14 mouse cellular contexts compared by ENCODE assay signal in the genomic region with DNA sequence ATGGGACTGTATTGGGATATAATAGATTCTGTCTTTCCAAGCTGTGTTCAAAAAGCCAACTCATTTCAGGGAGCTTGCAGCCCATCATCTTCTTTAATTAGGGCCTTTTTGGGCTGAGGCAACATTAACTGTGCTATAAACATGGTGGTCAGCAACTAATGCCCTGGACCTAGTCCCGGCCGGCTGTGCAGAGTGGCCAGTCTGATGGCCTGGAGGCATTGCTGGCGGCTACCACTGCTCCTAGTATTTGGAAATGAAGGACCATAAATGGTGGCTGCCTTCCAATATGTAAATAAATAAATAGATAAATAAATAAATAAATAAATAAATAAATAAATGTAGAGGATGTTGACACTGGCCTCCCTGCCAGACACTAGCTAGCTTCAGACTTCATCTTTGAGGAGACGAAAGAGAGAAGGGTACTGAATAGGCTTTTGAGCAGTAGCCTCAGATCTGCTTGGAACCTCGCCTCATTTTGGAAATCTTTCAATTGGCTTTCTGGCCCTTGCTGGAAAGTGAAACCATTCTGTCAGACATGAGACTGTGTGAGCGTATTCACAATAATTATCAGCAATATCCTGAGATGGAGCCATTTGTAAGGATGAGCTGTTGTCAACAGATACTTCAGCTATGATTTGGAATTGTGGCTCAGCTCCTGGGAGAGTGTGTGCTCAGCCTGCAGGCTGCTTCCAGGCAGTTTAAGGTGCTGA.
DNase-seq lines count a peak whose midpoint lies in the region; ATAC-seq and TF ChIP-seq lines count a peak whose summit lies in the region.
"Had no signal": no experiment of that assay in that cellular context is flagged by ENCODE, and none has a peak within 500 bp of the region (broad histone marks: within the 10 kb centered on the region; RNA-seq: fewer than 3 reads in every experiment).

No protein-coding gene starts in this region.

- TF ChIP-seq CTCF in lung, embryonic 14.5 days (IDR thresholded peaks at IDR 0.05; ENCODE audit: low read depth): no peak
- TF ChIP-seq CTCF in lung, adult 2 months (IDR thresholded peaks at IDR 0.05; ENCODE audit: insufficient read depth, low read length): no peak

- no peaks in the 10 kb centered on the region for H3K9me3 ChIP-seq in lung, embryonic 14.5 days (ENCODE audit: low read depth, low read length)
- H3K9me3 ChIP-seq: intestine, embryonic 15.5 days; limb, embryonic 15.5 days had no signal

- H3K4me3 ChIP-seq in lung, embryonic 14.5 days (ENCODE audit: low read depth, low read length): no peak overlapping the region
- H3K4me3 ChIP-seq in lung, adult 2 months (replicated peaks; ENCODE audit: extremely low read depth, low read depth, low read length): no peak overlapping the region
- H3K4me3 ChIP-seq: intestine, embryonic 15.5 days; limb, embryonic 15.5 days; myocyte had no signal

- WGBS in lung, embryonic 14.5 days: 73% methylated on average over 6 of the region's 6 CpGs
- 59% methylated on average over 6 of the region's 6 CpGs for WGBS in lung, adult 2 months

- H3K36me3 ChIP-seq in lung, embryonic 14.5 days (ENCODE audit: insufficient read depth): no peaks in the 10 kb centered on the region
- H3K36me3 ChIP-seq: intestine, embryonic 15.5 days; limb, embryonic 15.5 days had no signal

- no peak overlapping the region for H3K27ac ChIP-seq in lung, embryonic 14.5 days (ENCODE audit: low read depth)
- H3K27ac ChIP-seq: intestine, embryonic 15.5 days; limb, embryonic 15.5 days had no signal

- peak; percentile 55 to 61 for DNase-seq in heart, adult 18-20 months
- DNase-seq in heart, postnatal 4 days: no peak
- peak; percentile 60 for DNase-seq in lung, embryonic 14.5 days
- no peak for DNase-seq in lung, adult 2 months
- peak; percentile 55 for DNase-seq in cerebellum, adult 11-12 months
- peak; percentile 20 for DNase-seq in lung, postnatal 14 days
- DNase-seq: kidney, postnatal 25 days; thymus, postnatal 4 days had no signal

- no peaks in the 10 kb centered on the region for H3K4me1 ChIP-seq in lung, embryonic 14.5 days (ENCODE audit: insufficient read depth)
- H3K4me1 ChIP-seq in lung, adult 2 months (ENCODE audit: control insufficient read depth, insufficient read depth, low read length): peaks cover 9% of the 10 kb centered on the region

- no peak for ATAC-seq in lung, embryonic 14.5 days (ENCODE audit: insufficient read depth)
- ATAC-seq in erythroblast, adult 5-6 weeks (replicated peaks; ENCODE audit: low FRiP score, poor library complexity, severe bottlenecking): no peak
- no peak for ATAC-seq in megakaryocyte-erythroid progenitor cell, adult 5-6 weeks (replicated peaks; ENCODE audit: low FRiP score, low TSS enrichment, poor library complexity, severe bottlenecking)
- ATAC-seq: activated CD4-positive, CD25-positive, alpha-beta regulatory T cell, adult 4 months; intestine, embryonic 15.5 days had no signal

- no peak overlapping the region for H3K4me2 ChIP-seq in lung, embryonic 14.5 days
- H3K4me2 ChIP-seq: intestine, embryonic 15.5 days; limb, embryonic 15.5 days had no signal

- H3K9ac ChIP-seq in lung, embryonic 14.5 days: no peak overlapping the region
- H3K9ac ChIP-seq: intestine, embryonic 15.5 days; limb, embryonic 15.5 days had no signal

- H3K27me3 ChIP-seq in lung, embryonic 14.5 days (ENCODE audit: insufficient read depth, low read length): no peaks in the 10 kb centered on the region
- H3K27me3 ChIP-seq: intestine, embryonic 15.5 days had no signal

- no peak for TF ChIP-seq POLR2A in lung, adult 2 months (IDR thresholded peaks at IDR 0.05; ENCODE audit: borderline replicate concordance, extremely low read depth, low read depth, low read length)

Comparison
In these comparisons a context has a peak if more than half of its experiments do, and no peak if none do; other contexts are left out.
1. DNase-seq: peak in heart, adult 18-20 months (2 of 2), lung, embryonic 14.5 days (single experiment), cerebellum, adult 11-12 months (single experiment) and lung, postnatal 14 days (single experiment); none in heart, postnatal 4 days (single experiment) and lung, adult 2 months (single experiment).